Mouse (Mus musculus): ENCODE measurements at regions not wholly inside any gene's neighbourhood (a gene's known extent, or its start where the extent isn't known, plus 50 kb on each side); places are given as distances from the start of the nearest gene placed in this dataset.

GRCm38 (mm10) chr3:63638572-63638971 is 154.9 kb upstream of the Gm34302 start:
- no peaks in the 10 kb centered on the region for H3K36me3 ChIP-seq
- no peak for DNase-seq (ENCODE audit: low spot score)
- H3K4me1 ChIP-seq, result no peaks in the 10 kb centered on the region
- no peak overlapping the region for H3K27ac ChIP-seq
- no peaks in the 10 kb centered on the region for H3K9me3 ChIP-seq
- H3K27me3 ChIP-seq (ENCODE audit: insufficient read depth, poor library complexity, severe bottlenecking), result no peaks in the 10 kb centered on the region
- no peak overlapping the region for H3K4me3 ChIP-seq
- WGBS, result 51% methylated on average over 2 of the region's 2 CpGs

GRCm38 (mm10) chr3:63637913-63638312 is 154.2 kb upstream of the Gm34302 start:
- Histone ChIP-seq H3K36me3 (no peaks in the 10 kb centered on the region), H3K27ac (no peak overlapping the region), H3K4me1 (no peaks in the 10 kb centered on the region), H3K4me3 (no peak overlapping the region), H3K9me3 (no peaks in the 10 kb centered on the region), H3K27me3 (ENCODE audit: insufficient read depth, poor library complexity, severe bottlenecking) (no peaks in the 10 kb centered on the region)
- WGBS, result 86% methylated on average over 5 of the region's 5 CpGs
- DNase-seq (ENCODE audit: low spot score), result no peak

GRCm38 (mm10) chr3:63627724-63628123 is 144.0 kb upstream of the Gm34302 start:
- no peak overlapping the region for H3K4me3 ChIP-seq
- no peak for DNase-seq (ENCODE audit: low spot score)
- no peak overlapping the region for H3K27ac ChIP-seq
- WGBS, result 73% methylated on average over 5 of the region's 5 CpGs
- H3K36me3 ChIP-seq, result no peaks in the 10 kb centered on the region
- H3K27me3 ChIP-seq (ENCODE audit: insufficient read depth, poor library complexity, severe bottlenecking), result no peaks in the 10 kb centered on the region
- no peaks in the 10 kb centered on the region for H3K9me3 ChIP-seq
- H3K4me1 ChIP-seq, result no peaks in the 10 kb centered on the region

- Histone ChIP-seq H3K4me1 (peaks cover 5% of the 10 kb centered on the region; the same call in 1 of the 2 replicates), H3K27me3 (ENCODE audit: insufficient read depth, poor library complexity, severe bottlenecking) (no peaks in the 10 kb centered on the region), H3K36me3 (no peaks in the 10 kb centered on the region), H3K27ac (no peak overlapping the region), H3K4me3 (no peak overlapping the region), H3K9me3 (no peaks in the 10 kb centered on the region)
- peak; percentile 77 for DNase-seq (ENCODE audit: low spot score)
- WGBS, result 20% methylated on average over 5 of the region's 5 CpGs
Measured at GRCm38 (mm10) chr3:63616127-63616526, 132.4 kb upstream of the Gm34302 start.

- peaks cover 15% of the 10 kb centered on the region for H3K4me1 ChIP-seq
- 57% methylated on average over 1 of the region's 1 CpGs for WGBS
- no peak overlapping the region for H3K4me3 ChIP-seq
- H3K27ac ChIP-seq, result no peak overlapping the region
- H3K27me3 ChIP-seq (ENCODE audit: insufficient read depth, poor library complexity, severe bottlenecking), result no peaks in the 10 kb centered on the region
- no peak for DNase-seq (ENCODE audit: low spot score)
- H3K36me3 ChIP-seq, result no peaks in the 10 kb centered on the region
- H3K9me3 ChIP-seq, result no peaks in the 10 kb centered on the region
Measured at GRCm38 (mm10) chr3:63613652-63614051, 130.0 kb upstream of the Gm34302 start.

- DNase-seq (ENCODE audit: low spot score), result no peak
- no peak overlapping the region for H3K4me3 ChIP-seq
Measured at GRCm38 (mm10) chr3:63612767-63613363, 129.2 kb upstream of the Gm34302 start.

GRCm38 (mm10) chr3:63610113-63610919 is 126.6 kb upstream of the Gm34302 start:
- Histone ChIP-seq H3K27ac (no peak overlapping the region; the same call in 1 of the 2 replicates), H3K4me3 (peak overlapping the region; percentile 50; the same call in 1 of the 2 replicates), H3K36me3 (no peaks in the 10 kb centered on the region), H3K27me3 (ENCODE audit: insufficient read depth, poor library complexity, severe bottlenecking) (no peaks in the 10 kb centered on the region), H3K9me3 (no peaks in the 10 kb centered on the region), H3K4me1 (peaks cover 10% of the 10 kb centered on the region; the same call in 1 of the 2 replicates)
- 31% methylated on average over 5 of the region's 5 CpGs for WGBS
- no peak for DNase-seq (ENCODE audit: low spot score)

More at GRCm38 (mm10) chr3:63612767-63613363, 129.2 kb upstream of the Gm34302 start:
- peaks cover 15% of the 10 kb centered on the region for H3K4me1 ChIP-seq
- no peak overlapping the region for H3K27ac ChIP-seq
- no peaks in the 10 kb centered on the region for H3K9me3 ChIP-seq
- H3K27me3 ChIP-seq (ENCODE audit: insufficient read depth, poor library complexity, severe bottlenecking), result no peaks in the 10 kb centered on the region
- WGBS, result 73% methylated on average over 3 of the region's 3 CpGs
- H3K36me3 ChIP-seq, result no peaks in the 10 kb centered on the region

GRCm38 (mm10) chr3:63609454-63610112 is 125.9 kb upstream of the Gm34302 start:
- Histone ChIP-seq H3K4me3 (peak overlapping the region; percentile 50), H3K27me3 (ENCODE audit: insufficient read depth, poor library complexity, severe bottlenecking) (no peaks in the 10 kb centered on the region), H3K9me3 (no peaks in the 10 kb centered on the region), H3K36me3 (no peaks in the 10 kb centered on the region), H3K27ac (no peak overlapping the region), H3K4me1 (peaks cover 10% of the 10 kb centered on the region; the same call in 1 of the 2 replicates)
- DNase-seq (ENCODE audit: low spot score), result no peak
- 19% methylated on average over 17 of the region's 17 CpGs for WGBS

- Histone ChIP-seq H3K27me3 (ENCODE audit: insufficient read depth, poor library complexity, severe bottlenecking) (no peaks in the 10 kb centered on the region), H3K4me1 (no peaks in the 10 kb centered on the region), H3K9me3 (no peaks in the 10 kb centered on the region), H3K4me3 (no peak overlapping the region), H3K36me3 (no peaks in the 10 kb centered on the region), H3K27ac (no peak overlapping the region)
- DNase-seq (ENCODE audit: low spot score), result no peak
- 84% methylated on average over 15 of the region's 15 CpGs for whole genome bisulfite sequencing
Measured at GRCm38 (mm10) chr3:63582717-63583696, 99.3 kb upstream of the Gm34302 start.

GRCm38 (mm10) chr3:63582180-63582579 is 98.5 kb upstream of the Gm34302 start:
- 63% methylated on average over 6 of the region's 6 CpGs for WGBS
- DNase-seq (ENCODE audit: low spot score), result no peak
- Histone ChIP-seq H3K27me3 (ENCODE audit: insufficient read depth, poor library complexity, severe bottlenecking) (no peaks in the 10 kb centered on the region), H3K36me3 (no peaks in the 10 kb centered on the region), H3K27ac (no peak overlapping the region), H3K4me1 (no peaks in the 10 kb centered on the region), H3K9me3 (no peaks in the 10 kb centered on the region), H3K4me3 (no peak overlapping the region)

- H3K9me3 ChIP-seq, result no peaks in the 10 kb centered on the region
- DNase-seq (ENCODE audit: low spot score), result no peak
- 54% methylated on average over 7 of the region's 7 CpGs for WGBS
- H3K27ac ChIP-seq, result no peak overlapping the region
- H3K4me1 ChIP-seq, result no peaks in the 10 kb centered on the region
- no peaks in the 10 kb centered on the region for H3K27me3 ChIP-seq (ENCODE audit: insufficient read depth, poor library complexity, severe bottlenecking)
- no peak overlapping the region for H3K4me3 ChIP-seq
- H3K36me3 ChIP-seq, result no peaks in the 10 kb centered on the region
Measured at GRCm38 (mm10) chr3:63570607-63571353, 87.1 kb upstream of the Gm34302 start.

GRCm38 (mm10) chr3:63570082-63570481 is 86.4 kb upstream of the Gm34302 start:
- Histone ChIP-seq H3K4me1 (no peaks in the 10 kb centered on the region), H3K27ac (no peak overlapping the region), H3K36me3 (no peaks in the 10 kb centered on the region), H3K9me3 (no peaks in the 10 kb centered on the region), H3K4me3 (no peak overlapping the region), H3K27me3 (ENCODE audit: insufficient read depth, poor library complexity, severe bottlenecking) (no peaks in the 10 kb centered on the region)
- 86% methylated on average over 1 of the region's 1 CpGs for WGBS
- DNase-seq (ENCODE audit: low spot score), result no peak
